Mouse (Mus musculus) CH12.LX (cell line): ENCODE data around the gene Zbtb42. TPM values are rescaled to one million over a fixed set of nuclear protein-coding genes. Genes with fewer than 3 reads are reported as not detected.

Experiments
- DNase-seq: peaks from one replicate; pipeline ENCODE4 v3.0.0-alpha.2; 2013; ENCODE audit errors: extremely low read depth
- H3K27ac ChIP-seq: 2 replicates; pipeline ENCODE4 v1.5.1; 2012; ENCODE audit warnings: low read depth, mild to moderate bottlenecking, control low read depth, moderate library complexity; ENCODE audit not compliant: insufficient read depth
- H3K27me3 ChIP-seq: replicated peaks from 2 replicates; pipeline ENCODE3; 2012; ENCODE audit warnings: inconsistent platforms
- H3K36me3 ChIP-seq, 2 experiments: replicated peaks in 1 of 2; 2 replicates each; pipeline versions ENCODE3 to v1.6.1; 2012; ENCODE audit warnings: inconsistent platforms in 1 of 2, low read length in 1 of 2, mild to moderate bottlenecking in 1 of 2, mixed read lengths in 1 of 2, moderate library complexity in 1 of 2; ENCODE audit not compliant: control insufficient read depth in 1 of 2, insufficient read depth in 1 of 2
- H3K4me1 ChIP-seq, 2 experiments: 2 replicates each; pipeline ENCODE4 v1.6.1; 2012; ENCODE audit warnings: inconsistent platforms in 1 of 2, moderate library complexity in 1 of 2; ENCODE audit not compliant: insufficient read depth in 2 of 2, control insufficient read depth in 1 of 2
- H3K4me2 ChIP-seq: 2 replicates; pipeline ENCODE4 v1.6.1; 2012; ENCODE audit warnings: low read depth, mild to moderate bottlenecking, control low read depth; ENCODE audit not compliant: poor library complexity, insufficient read depth, severe bottlenecking
- H3K4me3 ChIP-seq, 3 experiments: fragments of 150-350 bp in 1 of 3; sonication (generic) in 1 of 3; replicated peaks in 1 of 3; 2 replicates each; pipeline versions ENCODE3 to v1.5.1; 2011 to 2012; ENCODE audit warnings: low read depth in 2 of 3, low read length in 2 of 3, mild to moderate bottlenecking in 2 of 3, moderate library complexity in 2 of 3, control low read depth in 1 of 3, improper control_type of control experiment in 1 of 3, inconsistent platforms in 1 of 3, mixed read lengths in 1 of 3; ENCODE audit not compliant: poor library complexity in 1 of 3
- H3K79me2 ChIP-seq: replicated peaks from 2 replicates; pipeline ENCODE4 v1.6.1; 2012; ENCODE audit warnings: mild to moderate bottlenecking, moderate library complexity; ENCODE audit not compliant: control insufficient read depth, poor library complexity, insufficient read depth, severe bottlenecking; ENCODE audit errors: extremely low read depth
- H3K9ac ChIP-seq: 2 replicates; pipeline ENCODE4 v1.6.1; 2012; ENCODE audit warnings: low read depth, mild to moderate bottlenecking, control low read depth, moderate library complexity; ENCODE audit not compliant: insufficient read depth
- H3K9me3 ChIP-seq: replicated peaks from 2 replicates; pipeline ENCODE3; 2012; ENCODE audit warnings: low read length, inconsistent platforms, mixed read lengths
- CHD2 ChIP-seq: IDR thresholded peaks from 2 replicates; pipeline ENCODE4 v1.6.1; 2011; ENCODE audit warnings: low read length, improper control_type of control experiment
- CTCF ChIP-seq, 2 experiments: IDR thresholded peaks in 1 of 2; conservative IDR thresholded peaks in 1 of 2; 2 replicates each; pipeline ENCODE4 v1.5.1; 2011 to 2012; ENCODE audit warnings: low read depth in 2 of 2, low read length in 2 of 2, improper control_type of control experiment in 1 of 2, inconsistent platforms in 1 of 2, mild to moderate bottlenecking in 1 of 2, moderate library complexity in 1 of 2
- E2F4 ChIP-seq: IDR thresholded peaks from 2 replicates; pipeline ENCODE4 v1.6.1; 2011; ENCODE audit warnings: low read depth, low read length, improper control_type of control experiment; ENCODE audit not compliant: insufficient replicate concordance
- ELF1 ChIP-seq: IDR thresholded peaks from 2 replicates; pipeline ENCODE4 v1.6.1; 2014; ENCODE audit warnings: low read depth, mild to moderate bottlenecking, inconsistent platforms, low read length, improper control_type of control experiment
- EP300 ChIP-seq: IDR thresholded peaks from 2 replicates; pipeline ENCODE4 v1.6.1; 2011; ENCODE audit warnings: low read length, improper control_type of control experiment
- JUND ChIP-seq: conservative IDR thresholded peaks from 2 replicates; pipeline ENCODE4 v1.6.1; 2011; ENCODE audit warnings: low read depth, low read length, improper control_type of control experiment
- MAFK ChIP-seq: IDR thresholded peaks from 2 replicates; pipeline ENCODE4 v1.6.1; 2011; ENCODE audit warnings: low read length, improper control_type of control experiment; ENCODE audit not compliant: insufficient replicate concordance
- MAX ChIP-seq: IDR thresholded peaks from 2 replicates; pipeline ENCODE4 v1.6.1; 2011; ENCODE audit warnings: low read length, improper control_type of control experiment
- MEF2A ChIP-seq: IDR thresholded peaks from 2 replicates; pipeline ENCODE4 v1.6.1; 2014; ENCODE audit warnings: low read depth, mild to moderate bottlenecking, inconsistent platforms, low read length, improper control_type of control experiment, borderline replicate concordance
- NRF1 ChIP-seq: IDR thresholded peaks from 2 replicates; pipeline ENCODE4 v1.6.1; 2014; ENCODE audit warnings: low read depth, mild to moderate bottlenecking, inconsistent platforms, low read length, improper control_type of control experiment, moderate library complexity
- RCOR1 ChIP-seq: conservative IDR thresholded peaks from 2 replicates; pipeline ENCODE4 v1.6.1; 2012; ENCODE audit warnings: low read depth, mild to moderate bottlenecking, inconsistent platforms, low read length, improper control_type of control experiment
- SIN3A ChIP-seq: IDR thresholded peaks from 2 replicates; pipeline ENCODE4 v1.6.1; 2012; ENCODE audit warnings: low read length, improper control_type of control experiment, inconsistent platforms
- TBP ChIP-seq: conservative IDR thresholded peaks from 2 replicates; pipeline ENCODE4 v1.6.1; 2011; ENCODE audit warnings: low read depth, low read length, improper control_type of control experiment
- USF1 ChIP-seq: IDR thresholded peaks from 2 replicates; pipeline ENCODE4 v1.6.1; 2014; ENCODE audit warnings: low read depth, mild to moderate bottlenecking, inconsistent platforms, low read length, improper control_type of control experiment
- USF2 ChIP-seq: conservative IDR thresholded peaks from 2 replicates; pipeline ENCODE4 v1.6.1; 2011; ENCODE audit warnings: low read depth, low read length, improper control_type of control experiment
- ZKSCAN1 ChIP-seq: IDR thresholded peaks from 2 replicates; pipeline ENCODE4 v1.6.1; 2012; ENCODE audit warnings: low read depth, inconsistent platforms, low read length, improper control_type of control experiment, borderline replicate concordance
- dilution Hi-C: fragments of 300-500 bp; cut with MboI; formaldehyde crosslinking; loops from 2 replicates; pipeline ENCODE4 v1.14.3; 2020; ENCODE audit warnings: low sequenced_read_pairs; ENCODE audit not compliant: extremely low pct_unique_long_range_greater_than_20kb, extremely low pct_ligation_motif_present
- in situ Hi-C: fragments of 300-500 bp; cut with MboI; formaldehyde crosslinking; loops from 3 replicates; pipeline ENCODE4 v1.14.3; 2019; ENCODE audit warnings: low sequenced_read_pairs, low pct_ligation_motif_present, low pct_unique_long_range_greater_than_20kb, mixed read lengths
- polyA plus RNA-seq: library from polyadenylated mRNA; unstranded; fragments of >175 nt; gene quantifications from 2 replicates; pipeline ENCODE4 v1.2.1, GENCODE M21; 2012; ENCODE audit warnings: low read depth; ENCODE audit not compliant: insufficient read length
- total RNA-seq, 2 experiments: library from RNA; depleted of rRNA; stranded (reverse); fragments of 300-350 nt in 1 of 2; fragments of >200 nt in 1 of 2; gene quantifications; 2 replicates each; pipeline ENCODE4 v1.2.3; 2012 to 2014

The Zbtb42 gene
- total and polyA plus RNA-seq, 3 experiments, result 0.11 to 0.30 TPM; not detected in 1

DNA sequence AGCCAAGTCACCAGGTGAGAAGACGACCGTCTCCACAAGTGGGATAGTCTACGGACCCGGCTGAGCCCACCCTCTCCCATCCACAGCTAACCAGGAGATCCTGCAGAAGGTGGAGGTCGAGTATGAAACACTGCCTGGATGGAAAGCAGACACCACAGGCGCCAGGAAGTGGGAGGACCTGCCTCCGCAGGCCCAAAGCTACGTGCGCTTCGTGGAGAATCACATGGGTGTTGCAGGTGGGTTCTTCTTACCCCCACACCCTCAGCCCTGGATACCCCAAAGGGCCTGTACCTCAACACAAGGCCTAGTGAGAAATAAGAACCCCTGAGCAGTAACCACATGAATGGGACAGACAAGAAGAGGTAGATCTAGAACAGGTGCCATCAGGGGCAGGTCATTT lies 39.1 kb upstream of the Zbtb42 start:
- H3K4me1 ChIP-seq, result peaks cover 4 to 9% of the 10 kb centered on the region in 2 experiments; a peak in 2 of 4 replicates
- no peak for DNase-seq
- in situ Hi-C loops, result no loop called here
- H3K4me2 ChIP-seq, result no peak overlapping the region
- H3K9ac ChIP-seq, result no peak overlapping the region
- peaks cover 0 to 52% of the 10 kb centered on the region in 2 experiments for H3K36me3 ChIP-seq
- no peaks in the 10 kb centered on the region for H3K9me3 ChIP-seq
- no peaks in the 10 kb centered on the region for H3K79me2 ChIP-seq
- H3K27me3 ChIP-seq, result no peaks in the 10 kb centered on the region
- dilution Hi-C loops, result no loop called here
- H3K27ac ChIP-seq, result no peak overlapping the region
- H3K4me3 ChIP-seq, result no peak overlapping the region
- TF ChIP-seq CHD2, result no peak
- no peak for TF ChIP-seq JUND
- no peak for TF ChIP-seq MAFK
- TF ChIP-seq SIN3A, result no peak
- TF ChIP-seq MEF2A, result no peak
- no peak for TF ChIP-seq USF2
- no peak for TF ChIP-seq E2F4
- TF ChIP-seq CTCF (conservative IDR thresholded peaks at IDR 0.05 in 1 of 2, IDR thresholded peaks at IDR 0.05 in 1 of 2; ENCODE audit: low read depth in 2 of 2, low read length in 2 of 2), result no peak
- TF ChIP-seq NRF1, result no peak
- TF ChIP-seq RCOR1, result no peak
- TF ChIP-seq ELF1, result no peak
- TF ChIP-seq TBP, result no peak
- no peak for TF ChIP-seq ZKSCAN1
- TF ChIP-seq USF1, result no peak
- TF ChIP-seq MAX, result no peak

DNA sequence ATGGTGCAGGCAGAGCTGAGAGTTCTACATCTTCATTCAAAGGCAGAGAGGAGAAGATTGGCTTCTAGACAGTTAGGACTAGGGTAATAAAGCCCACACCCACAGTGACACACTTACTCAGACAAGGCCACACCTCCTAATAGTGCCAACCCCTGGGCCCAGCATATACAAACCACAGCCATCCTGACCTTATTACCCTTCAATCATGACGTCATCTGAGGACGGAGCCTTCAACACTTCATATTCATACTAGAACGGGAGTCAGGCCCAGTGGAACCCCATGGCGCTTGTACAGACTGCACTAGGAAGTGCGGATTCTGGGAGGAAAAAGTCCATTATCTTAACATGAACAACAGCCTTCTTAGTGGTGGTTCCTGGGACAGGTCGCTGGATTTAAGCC lies 35.5 kb upstream of the Zbtb42 start:
- Histone ChIP-seq H3K27me3 (no peaks in the 10 kb centered on the region), H3K4me3 (no peak overlapping the region), H3K4me2 (no peak overlapping the region), H3K9ac (no peak overlapping the region), H3K36me3 (peaks cover 7 to 46% of the 10 kb centered on the region in 2 experiments), H3K4me1 (peaks cover 4 to 23% of the 10 kb centered on the region in 2 experiments; a peak in 3 of 4 replicates), H3K27ac (no peak overlapping the region), H3K79me2 (peaks cover 15% of the 10 kb centered on the region), H3K9me3 (no peaks in the 10 kb centered on the region)
- dilution Hi-C loops, result no loop called here
- in situ Hi-C loops, result no loop called here
- TF ChIP-seq RCOR1 (no peak), EP300 (no peak), ELF1 (no peak), CTCF (conservative IDR thresholded peaks at IDR 0.05 in 1 of 2, IDR thresholded peaks at IDR 0.05 in 1 of 2; ENCODE audit: low read depth in 2 of 2, low read length in 2 of 2) (no peak)
- no peak for DNase-seq
